Mouse (Mus musculus) small intestine, adult 2 months (tissue): ENCODE results near the gene Raet1e.
"Not testable (repeated sequence)": the region's sequence is repeated elsewhere in the genome, so short reads cannot be mapped to it uniquely, and the experiment has no call there.

Experiments
- CTCF ChIP-seq: fragments of 200-500 bp; IDR thresholded peaks from 2 replicates; pipeline ENCODE4 v1.5.1; 2012; ENCODE audit warnings: low read depth, mild to moderate bottlenecking, control low read depth, inconsistent platforms, low read length, moderate library complexity, mixed read lengths; ENCODE audit not compliant: insufficient replicate concordance, insufficient read length; ENCODE audit errors: extremely low read depth
- POLR2A ChIP-seq: fragments of 200-500 bp; IDR thresholded peaks from 2 replicates; pipeline ENCODE4 v1.6.1; 2012; ENCODE audit warnings: low read depth, mild to moderate bottlenecking, control low read depth, inconsistent platforms, low read length, moderate library complexity

DNA sequence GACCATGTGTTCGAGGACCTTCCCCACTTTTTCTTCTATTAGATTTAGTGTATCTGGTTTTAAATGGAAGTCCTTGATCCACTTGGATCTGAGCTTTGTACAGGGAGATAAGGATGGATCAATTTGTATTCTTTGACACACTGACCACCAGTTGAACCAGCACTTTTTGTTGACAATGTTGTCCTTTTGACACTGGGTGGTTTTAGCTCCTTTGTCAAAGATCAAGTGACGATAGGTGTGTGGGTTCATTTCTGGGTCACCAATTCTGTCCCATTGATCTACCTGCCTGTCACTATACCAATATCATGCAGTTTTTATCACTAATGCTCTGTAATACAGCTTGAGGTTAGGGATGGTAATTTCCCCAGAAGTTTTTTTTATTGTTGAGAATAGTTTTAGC, 206.5 kb downstream of the Raet1e start:
- not testable (repeated sequence) for TF ChIP-seq CTCF, POLR2A
